Mouse (Mus musculus): ENCODE results near the gene C130074G19Rik.

DNA sequence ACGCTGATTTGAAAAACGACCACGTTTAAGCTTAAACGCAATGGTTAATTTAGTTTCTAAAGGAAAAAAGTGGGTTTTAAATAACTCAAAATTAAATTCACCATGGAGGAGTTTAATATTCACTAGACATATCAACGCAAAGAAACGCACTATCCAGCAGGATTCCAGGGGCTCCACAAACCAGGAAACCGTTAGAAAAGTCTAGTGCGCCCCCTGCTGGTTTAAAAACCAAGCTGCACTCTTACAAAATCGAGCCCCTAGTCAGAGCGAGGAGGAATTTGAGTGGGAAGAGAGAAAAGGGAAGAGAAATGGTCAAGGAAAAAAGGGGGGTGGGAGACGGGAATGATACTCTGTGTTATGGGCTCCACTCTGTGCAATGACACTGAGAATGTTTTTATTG lies 57.9 kb downstream of the C130074G19Rik start:
- TF ChIP-seq CTCF (IDR thresholded peaks at IDR 0.05; ENCODE audit: extremely low read depth, insufficient read length, insufficient replicate concordance, low read depth, low read length) (peak; percentile 66; the same call in 1 of the 2 replicates), POLR2A (IDR thresholded peaks at IDR 0.05; ENCODE audit: low read depth, low read length) (no peak)
